Mouse (Mus musculus): ENCODE results near the gene Gm38392. TPM values are rescaled to one million over a fixed set of nuclear protein-coding genes. Genes with fewer than 3 reads are reported as not detected.

Gm38392 gene
- polyA plus RNA-seq (2017; shearing (Covaris generic)) = not detected

DNA sequence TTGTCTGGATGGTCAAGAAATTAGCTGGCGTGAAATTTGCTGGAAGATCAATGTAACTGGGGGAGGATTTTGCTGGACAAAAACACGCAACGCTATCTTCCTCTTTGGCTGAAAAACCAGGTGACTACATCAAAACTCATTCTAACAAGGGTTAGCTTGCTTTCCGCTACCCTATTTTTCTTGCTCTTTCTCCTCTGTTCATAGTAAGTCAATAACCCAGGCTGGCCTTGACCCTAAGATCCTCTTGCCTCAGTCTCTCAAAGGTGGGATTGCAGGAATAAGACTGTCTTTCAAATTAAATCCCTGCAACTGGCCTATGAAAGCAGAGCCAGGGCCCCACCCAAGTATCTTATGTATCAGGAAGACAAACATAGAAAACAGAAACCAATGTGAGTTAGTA, at the start of gene Gm38392:
TSS of gene Gm38392 (minus strand) at position 101 of the 400 bp plus-strand sequence.

GRCm38 (mm10) chr3:88336058-88337013, 49.3 kb upstream of the Gm38392 start, which contains the start of the genes Tmem79 and Smg5:
Tmem79 (minus strand) TSS chr3:88336148.
Smg5 (plus strand) TSS chr3:88336260.

GRCm38 (mm10) chr3:88324951-88325405, 38.0 kb upstream of the Gm38392 start, which contains the start of gene Glmp:
Glmp (plus strand) TSS chr3:88325023.

GRCm38 (mm10) chr3:88296561-88297318, 9.7 kb upstream of the Gm38392 start, which contains the start of the genes Tsacc and Cct3:
Tsacc (minus strand) TSS chr3:88296999.
Cct3 (plus strand) TSS chr3:88297116.

DNA sequence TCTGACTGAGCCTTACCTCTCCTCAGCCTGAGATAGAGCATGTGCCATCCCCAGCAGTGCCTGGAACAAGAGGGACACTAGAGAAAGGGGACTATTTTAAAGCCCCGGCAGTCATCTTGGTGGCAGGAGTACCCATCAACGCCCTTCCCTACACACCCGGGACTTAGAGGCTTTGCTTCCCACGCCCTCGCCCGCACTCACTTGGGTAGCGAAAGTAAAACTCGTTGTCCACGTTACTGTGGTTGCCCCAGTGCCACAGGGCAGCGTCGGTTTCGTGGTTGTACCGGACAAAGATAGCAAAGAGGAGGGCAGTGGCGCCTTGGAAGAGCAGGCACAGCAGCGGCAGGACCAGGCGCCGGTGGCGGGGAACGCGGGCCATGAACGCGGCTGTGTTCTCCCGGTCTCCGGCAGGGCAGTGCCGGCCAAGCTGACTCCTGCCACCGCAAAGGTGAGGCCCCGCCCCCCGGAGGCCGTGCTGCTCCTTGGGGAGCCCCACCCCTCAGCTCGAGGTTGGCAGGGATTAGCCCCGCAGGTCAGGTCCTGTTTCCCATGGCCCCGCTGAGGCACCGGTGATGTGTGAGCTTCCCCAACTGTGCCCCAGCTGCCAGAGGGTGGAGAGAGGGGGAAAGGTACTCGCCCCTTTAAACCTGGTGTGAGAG, 32.6 kb downstream of the Gm38392 start, which contains the start of gene Rhbg:
TSS of gene Rhbg (minus strand) at position 442 of the 659 bp plus-strand sequence.

Other genes starting within 250 kb of the Gm38392 start
- 28.3 TPM for gene Gpatch4, start 244.1 kb downstream of the Gm38392 start, polyA plus RNA-seq (2017; shearing (Covaris generic))
- 37.9 TPM for gene Naxe, start 228.7 kb downstream of the Gm38392 start, polyA plus RNA-seq (2017; shearing (Covaris generic))
- gene Ttc24, start 208.9 kb downstream of the Gm38392 start, polyA plus RNA-seq (2017; shearing (Covaris generic)) = not detected
- gene Iqgap3, start 205.2 kb downstream of the Gm38392 start, polyA plus RNA-seq (2017; shearing (Covaris generic)) = 0.09 TPM
- 279 TPM for gene Mef2d, start 144.8 kb downstream of the Gm38392 start, polyA plus RNA-seq (2017; shearing (Covaris generic))
- gene Rhbg, start 32.5 kb downstream of the Gm38392 start, polyA plus RNA-seq (2017; shearing (Covaris generic)) = not detected
- gene Tsacc, start 9.8 kb upstream of the Gm38392 start, polyA plus RNA-seq (2017; shearing (Covaris generic)) = 8.9 TPM
- gene Cct3, start 9.9 kb upstream of the Gm38392 start, polyA plus RNA-seq (2017; shearing (Covaris generic)) = 309 TPM
- gene Glmp, start 37.8 kb upstream of the Gm38392 start, polyA plus RNA-seq (2017; shearing (Covaris generic)) = 136 TPM
- 1.1 TPM for gene Tmem79, start 48.9 kb upstream of the Gm38392 start, polyA plus RNA-seq (2017; shearing (Covaris generic))
- gene Smg5, start 49.0 kb upstream of the Gm38392 start, polyA plus RNA-seq (2017; shearing (Covaris generic)) = 63.0 TPM
- not detected for gene Paqr6, start 77.4 kb upstream of the Gm38392 start, polyA plus RNA-seq (2017; shearing (Covaris generic))
- not detected for gene Bglap3, start 85.5 kb upstream of the Gm38392 start, polyA plus RNA-seq (2017; shearing (Covaris generic))
- gene Bglap2, start 91.5 kb upstream of the Gm38392 start, polyA plus RNA-seq (2017; shearing (Covaris generic)) = not detected
- gene Bglap, start 97.3 kb upstream of the Gm38392 start, polyA plus RNA-seq (2017; shearing (Covaris generic)) = not detected
- 48.2 TPM for gene Pmf1, start 123.1 kb upstream of the Gm38392 start, polyA plus RNA-seq (2017; shearing (Covaris generic))
- gene Slc25a44, start 137.9 kb upstream of the Gm38392 start, polyA plus RNA-seq (2017; shearing (Covaris generic)) = 17.4 TPM
- gene Sema4a, start 174.0 kb upstream of the Gm38392 start, polyA plus RNA-seq (2017; shearing (Covaris generic)) = 177 TPM
- 27.4 TPM for gene Lmna, start 222.7 kb upstream of the Gm38392 start, polyA plus RNA-seq (2017; shearing (Covaris generic))
- 0.20 TPM for gene Mex3a, start 245.2 kb upstream of the Gm38392 start, polyA plus RNA-seq (2017; shearing (Covaris generic))